Mouse (Mus musculus): ENCODE results near the gene Frs2.

- no peak for TF ChIP-seq CTCF (IDR thresholded peaks at IDR 0.05; ENCODE audit: low read depth, low read length)
- TF ChIP-seq POLR2A (IDR thresholded peaks at IDR 0.05; ENCODE audit: extremely low read depth, insufficient read depth, low read length) = no peak
These were observed 99.1 kb downstream of the Frs2 start for GRCm38 (mm10) chr10:117049253-117049652.
